Mouse (Mus musculus) hindbrain, embryonic 14.5 days (tissue): ENCODE measurements at regions not wholly inside any gene's neighbourhood (a gene's known extent, or its start where the extent isn't known, plus 50 kb on each side); places are given as distances from the start of the nearest gene placed in this dataset.

Experiments
- ATAC-seq: fragments of 200-750 bp; cut with Nextera tagmentation; 2 replicates; pipeline ENCODE4 v1.8.0; 2017; ENCODE audit warnings: moderate number of reproducible peaks, mild to moderate bottlenecking, moderate TSS enrichment, moderate library complexity; ENCODE audit not compliant: low FRiP score
- DNase-seq: peaks from one replicate; pipeline ENCODE4 v3.0.0-alpha.2; 2015; ENCODE audit warnings: low spot score
- H3K27ac ChIP-seq: fragments of 300-500 bp; sonication (generic); 2 replicates; pipeline ENCODE4 v1.5.1; 2014; ENCODE audit warnings: mild to moderate bottlenecking, moderate library complexity
- H3K27me3 ChIP-seq: fragments of 300-500 bp; sonication (generic); 2 replicates; pipeline ENCODE4 v1.6.1; 2014; ENCODE audit warnings: mild to moderate bottlenecking, low read length, mixed read lengths; ENCODE audit not compliant: control insufficient read depth, insufficient read depth
- H3K36me3 ChIP-seq: fragments of 300-500 bp; sonication (generic); replicated peaks from 2 replicates; pipeline ENCODE4 v1.6.1; 2014; ENCODE audit not compliant: control insufficient read depth, insufficient read depth
- H3K4me1 ChIP-seq: fragments of 300-500 bp; sonication (generic); replicated peaks from 2 replicates; pipeline ENCODE4 v1.6.1; 2014; ENCODE audit warnings: antibody characterized with exemption, low read length, mixed read lengths; ENCODE audit not compliant: control insufficient read depth, insufficient read depth
- H3K4me2 ChIP-seq: fragments of 300-500 bp; sonication (generic); replicated peaks from 2 replicates; pipeline ENCODE4 v1.6.1; 2014; ENCODE audit warnings: mild to moderate bottlenecking, moderate library complexity
- H3K4me3 ChIP-seq: fragments of 300-500 bp; sonication (generic); replicated peaks from 2 replicates; pipeline ENCODE4 v1.5.1; 2014; ENCODE audit warnings: mild to moderate bottlenecking, low read length
- H3K9ac ChIP-seq: fragments of 300-500 bp; sonication (generic); 2 replicates; pipeline ENCODE4 v1.6.1; 2014
- H3K9me3 ChIP-seq: fragments of 300-500 bp; sonication (generic); 2 replicates; pipeline ENCODE4 v1.6.1; 2016; ENCODE audit warnings: low read length; ENCODE audit not compliant: control insufficient read depth
- WGBS: fragments of 180-500 bp; shearing (Covaris S2); extraction: QIAGEN DNeasy Blood & Tissue Kit; methylation state at CpG from one replicate; pipeline ENCODE4 v1.1.7; 2014; 5-methylcytosine and 5-hydroxymethylcytosine counted together

DNA sequence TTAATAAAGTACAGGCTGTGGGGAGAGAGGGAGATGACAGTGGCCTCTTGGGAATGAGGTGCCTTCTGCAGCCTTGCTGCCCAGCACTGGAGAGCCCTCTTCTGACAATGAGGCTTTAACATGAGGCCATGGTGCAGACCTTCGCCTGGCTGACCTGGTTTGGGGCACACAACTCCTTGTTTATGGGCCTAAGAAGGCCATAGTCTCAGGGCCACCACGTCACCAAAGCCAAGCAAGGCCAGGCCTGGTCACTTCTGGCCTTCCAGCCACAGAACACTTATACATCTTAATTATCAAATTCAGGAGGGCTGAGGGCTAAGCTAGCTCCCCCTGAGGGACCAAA, 70.7 kb upstream of the Ptpn1 start:
- 92% methylated on average over 2 of the region's 2 CpGs for WGBS
- no peaks in the 10 kb centered on the region for H3K27me3 ChIP-seq
- H3K4me2 ChIP-seq: no peak overlapping the region
- DNase-seq: no peak
- no peak for ATAC-seq
- no peaks in the 10 kb centered on the region for H3K4me1 ChIP-seq
- H3K36me3 ChIP-seq: no peaks in the 10 kb centered on the region
- H3K9ac ChIP-seq: no peak overlapping the region
- no peak overlapping the region for H3K27ac ChIP-seq
- no peak overlapping the region for H3K4me3 ChIP-seq
- H3K9me3 ChIP-seq: no peaks in the 10 kb centered on the region

DNA sequence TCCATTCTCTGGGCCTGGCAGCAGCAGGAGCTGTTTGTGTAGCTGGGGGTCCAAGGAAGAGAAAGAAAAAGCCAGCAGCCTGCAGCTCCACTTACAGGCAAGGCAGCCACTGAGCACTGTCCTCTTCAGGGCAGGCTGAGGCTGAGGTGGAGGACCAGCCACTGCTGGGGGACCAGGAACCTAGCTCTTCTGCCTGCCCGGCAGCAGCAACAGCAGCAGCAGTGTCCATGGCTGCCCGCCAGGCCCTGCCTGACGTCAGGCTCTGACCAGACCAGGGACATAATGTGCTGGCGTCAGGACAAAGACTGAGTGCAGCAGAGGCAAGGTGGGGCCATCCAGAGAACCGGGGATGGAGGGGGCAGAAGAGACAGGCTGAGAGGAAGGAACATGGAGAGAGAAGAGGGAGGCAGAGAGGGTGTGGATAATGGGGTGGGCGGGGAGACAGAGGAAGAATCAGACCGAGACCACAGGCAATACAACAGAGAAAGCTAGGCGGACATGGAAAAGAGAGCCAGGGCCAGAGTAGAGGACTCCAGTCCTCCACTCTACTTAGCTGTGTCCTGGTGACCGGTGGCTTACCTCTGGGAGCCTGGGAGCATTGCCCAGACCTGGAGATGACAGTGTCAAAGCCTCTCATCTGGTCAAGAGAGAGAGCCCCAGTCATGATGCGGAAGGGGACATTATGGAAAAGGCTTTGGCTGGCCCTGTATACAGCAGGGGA, 71.2 kb upstream of the Ptpn1 start:
- no peaks in the 10 kb centered on the region for H3K36me3 ChIP-seq
- H3K4me3 ChIP-seq: no peak overlapping the region
- no peak overlapping the region for H3K9ac ChIP-seq
- no peak overlapping the region for H3K4me2 ChIP-seq
- no peaks in the 10 kb centered on the region for H3K27me3 ChIP-seq
- H3K4me1 ChIP-seq: no peaks in the 10 kb centered on the region
- H3K9me3 ChIP-seq: no peaks in the 10 kb centered on the region
- ATAC-seq (peak; percentile 57; the same call in 1 of the 2 replicates), DNase-seq (peak; percentile 71)
- H3K27ac ChIP-seq: no peak overlapping the region
- 33% methylated on average over 10 of the region's 10 CpGs for WGBS

DNA sequence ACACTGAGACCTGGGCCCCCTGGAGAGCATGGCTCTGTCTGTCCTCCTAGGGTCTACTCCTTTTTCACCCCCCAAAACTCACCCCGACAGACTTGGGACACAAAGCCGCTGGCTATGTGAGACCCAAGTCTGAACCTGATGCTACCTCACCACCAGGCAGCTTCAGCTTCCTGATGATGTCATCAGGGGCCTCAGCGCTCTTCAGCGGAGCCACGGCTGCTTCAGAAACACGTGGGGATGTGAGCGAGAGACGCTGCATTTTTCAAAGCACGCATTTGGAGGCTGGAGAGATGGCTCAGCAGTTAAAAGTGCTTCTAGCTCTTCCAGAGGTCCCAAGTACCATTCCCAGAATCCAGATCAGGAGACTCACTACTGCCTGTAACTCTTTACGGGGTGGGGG, 72.3 kb upstream of the Ptpn1 start:
- ATAC-seq: no peak
- no peak for DNase-seq
- no peak overlapping the region for H3K4me2 ChIP-seq
- no peaks in the 10 kb centered on the region for H3K4me1 ChIP-seq
- no peaks in the 10 kb centered on the region for H3K36me3 ChIP-seq
- WGBS: 66% methylated on average over 10 of the region's 10 CpGs
- H3K27me3 ChIP-seq: no peaks in the 10 kb centered on the region
- H3K27ac ChIP-seq: no peak overlapping the region
- H3K9ac ChIP-seq: no peak overlapping the region
- no peak overlapping the region for H3K4me3 ChIP-seq
- H3K9me3 ChIP-seq: no peaks in the 10 kb centered on the region

DNA sequence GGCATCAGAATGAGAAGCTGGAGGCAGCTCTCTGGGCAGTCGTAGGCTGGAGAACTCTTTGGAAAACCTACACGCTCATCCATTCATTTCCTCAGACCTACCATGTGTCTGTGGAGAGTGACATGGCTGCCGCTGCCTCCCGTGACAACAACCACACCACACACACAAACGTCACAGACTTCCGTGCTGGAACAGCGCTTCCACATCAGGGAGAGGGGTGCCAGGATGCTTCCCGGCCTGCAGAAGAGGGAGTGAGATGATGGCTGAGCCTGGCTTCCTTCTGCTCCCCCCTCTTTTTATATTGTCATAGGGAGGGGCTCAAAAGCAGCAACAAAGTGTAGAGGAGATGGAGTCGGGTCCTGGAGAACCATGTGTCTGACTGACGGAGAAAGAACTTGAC, 73.5 kb upstream of the Ptpn1 start:
- no peak overlapping the region for H3K27ac ChIP-seq
- H3K4me1 ChIP-seq: no peaks in the 10 kb centered on the region
- ATAC-seq (no peak), DNase-seq (no peak)
- no peak overlapping the region for H3K9ac ChIP-seq
- 70% methylated on average over 10 of the region's 10 CpGs for WGBS
- no peaks in the 10 kb centered on the region for H3K36me3 ChIP-seq
- H3K27me3 ChIP-seq: no peaks in the 10 kb centered on the region
- no peak overlapping the region for H3K4me2 ChIP-seq
- no peaks in the 10 kb centered on the region for H3K9me3 ChIP-seq
- no peak overlapping the region for H3K4me3 ChIP-seq

DNA sequence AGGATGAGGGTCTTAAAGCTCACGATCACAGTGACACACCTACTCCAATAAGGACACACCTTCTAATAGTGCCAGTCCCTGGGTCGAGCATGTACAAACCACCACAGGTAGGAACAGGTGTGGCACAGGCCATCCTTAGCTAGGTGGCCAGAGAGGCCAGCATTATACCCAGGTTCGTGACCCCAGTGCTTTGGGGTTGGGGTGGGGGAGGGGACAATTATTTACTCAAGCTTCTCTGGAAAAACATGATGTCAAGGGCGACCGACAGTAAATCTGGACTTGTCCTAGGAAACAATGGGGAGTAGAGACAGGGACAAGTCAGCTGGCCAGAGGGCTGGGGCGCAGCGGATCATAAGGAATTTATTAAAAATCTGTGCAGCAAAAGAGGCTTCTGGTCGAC, 73.9 kb upstream of the Ptpn1 start:
- ATAC-seq: no peak
- Histone ChIP-seq H3K27me3 (no peaks in the 10 kb centered on the region), H3K27ac (no peak overlapping the region), H3K9me3 (no peaks in the 10 kb centered on the region), H3K36me3 (no peaks in the 10 kb centered on the region), H3K4me1 (no peaks in the 10 kb centered on the region), H3K4me3 (no peak overlapping the region), H3K9ac (no peak overlapping the region), H3K4me2 (no peak overlapping the region)
- WGBS: 73% methylated on average over 8 of the region's 8 CpGs
- DNase-seq: no peak

DNA sequence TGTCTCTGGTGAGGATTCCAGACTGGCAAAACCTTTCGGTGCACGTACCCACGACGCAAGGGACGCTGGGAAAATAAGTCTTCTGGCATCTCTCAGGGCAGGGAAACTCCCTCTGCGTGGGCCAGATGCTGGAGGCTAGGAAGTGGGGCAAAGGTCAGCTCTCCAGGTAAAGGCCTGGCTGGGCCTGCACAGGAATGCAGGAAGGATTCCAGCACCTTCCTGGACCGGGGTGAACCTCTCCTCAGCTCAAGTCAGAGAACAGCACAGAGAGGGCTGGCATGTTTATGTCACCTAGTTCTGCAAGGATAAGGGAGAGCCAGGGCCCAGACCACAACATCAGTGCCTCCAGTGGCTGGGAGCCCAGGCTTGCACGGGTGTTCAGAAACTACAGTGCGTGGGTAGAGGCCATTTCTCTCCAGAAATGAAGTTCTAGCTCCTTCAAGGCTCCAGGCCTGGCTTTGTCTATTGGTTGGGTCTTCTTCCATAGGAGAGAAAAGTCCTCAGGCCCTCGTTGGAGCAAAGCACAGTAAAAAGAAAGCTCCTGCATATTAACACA, 74.9 kb upstream of the Ptpn1 start:
- Histone ChIP-seq H3K36me3 (no peaks in the 10 kb centered on the region), H3K27ac (no peak overlapping the region), H3K27me3 (no peaks in the 10 kb centered on the region), H3K4me1 (no peaks in the 10 kb centered on the region), H3K4me3 (no peak overlapping the region), H3K4me2 (no peak overlapping the region), H3K9ac (no peak overlapping the region), H3K9me3 (no peaks in the 10 kb centered on the region)
- no peak for ATAC-seq
- no peak for DNase-seq
- 87% methylated on average over 10 of the region's 10 CpGs for WGBS

DNA sequence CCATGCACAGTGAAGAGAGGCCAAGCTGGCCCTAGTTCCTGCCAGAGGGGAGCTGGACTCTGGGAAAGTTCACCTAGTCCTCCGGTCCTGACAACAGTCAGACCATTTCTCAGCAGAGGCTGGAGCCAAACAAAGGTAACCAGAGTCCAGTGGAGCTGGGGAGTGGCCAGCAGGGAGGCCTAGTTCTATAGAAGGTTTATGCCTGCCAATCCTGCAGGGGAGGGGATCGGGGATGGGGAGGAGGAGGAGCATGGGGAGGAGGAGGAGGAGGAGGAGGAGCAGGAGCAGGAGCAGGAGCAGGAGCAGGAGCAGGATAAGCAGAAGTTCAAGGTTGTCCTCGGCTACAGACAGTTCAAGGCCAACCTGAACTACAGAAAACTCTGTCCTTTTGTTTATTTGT, 75.8 kb upstream of the Ptpn1 start:
- Histone ChIP-seq H3K27ac (no peak overlapping the region), H3K4me1 (no peaks in the 10 kb centered on the region), H3K9ac (no peak overlapping the region), H3K4me2 (no peak overlapping the region), H3K4me3 (no peak overlapping the region), H3K36me3 (no peaks in the 10 kb centered on the region), H3K9me3 (no peaks in the 10 kb centered on the region), H3K27me3 (no peaks in the 10 kb centered on the region)
- WGBS: 46% methylated on average over 3 of the region's 3 CpGs
- ATAC-seq (no peak), DNase-seq (no peak)

DNA sequence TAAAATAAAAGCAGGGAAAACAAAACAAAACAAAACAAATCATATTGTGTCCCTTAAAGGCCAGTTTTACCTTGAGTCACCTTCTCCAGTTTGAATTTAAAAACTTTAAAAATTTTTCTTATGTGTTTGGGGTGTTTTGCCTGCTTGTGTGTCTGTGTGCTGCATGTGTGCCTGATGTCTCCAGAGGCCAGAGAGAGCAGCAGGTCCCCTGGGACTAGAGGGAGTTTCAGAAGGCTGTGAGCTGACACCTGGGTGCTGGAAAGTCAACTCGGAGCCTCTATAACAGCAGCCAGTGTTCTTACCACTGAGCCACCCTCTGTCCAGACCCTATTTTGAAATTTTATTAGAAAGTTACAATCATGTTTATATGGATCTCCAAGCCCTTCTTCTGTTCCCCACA, 77.8 kb upstream of the Ptpn1 start:
- Histone ChIP-seq H3K36me3 (no peaks in the 10 kb centered on the region), H3K27me3 (no peaks in the 10 kb centered on the region), H3K4me3 (no peak overlapping the region), H3K27ac (no peak overlapping the region), H3K4me2 (no peak overlapping the region), H3K9ac (no peak overlapping the region), H3K4me1 (no peaks in the 10 kb centered on the region), H3K9me3 (no peaks in the 10 kb centered on the region)
- no peak for ATAC-seq
- 77% methylated on average over 1 of the region's 1 CpGs for WGBS
- DNase-seq: no peak

DNA sequence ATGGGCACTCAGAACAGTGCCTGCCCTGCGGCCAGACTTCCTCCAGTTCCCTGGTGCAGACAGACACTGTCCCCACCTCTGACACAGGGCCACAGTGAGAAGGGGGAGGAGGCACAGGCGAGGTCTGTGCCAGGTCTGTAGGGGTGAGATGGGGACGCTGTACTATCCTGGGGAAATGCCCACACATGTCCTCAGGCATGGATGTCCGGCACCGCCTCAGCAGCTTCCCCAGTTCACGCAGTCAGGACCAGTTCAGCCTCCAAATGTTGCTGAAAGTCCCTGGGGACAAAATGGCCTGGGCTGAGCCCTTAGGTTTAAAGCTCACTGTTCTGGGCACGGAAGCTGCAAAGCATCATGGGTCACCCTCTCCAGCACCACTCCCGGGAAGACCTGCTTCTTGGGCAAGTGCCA, 78.4 kb upstream of the Ptpn1 start:
- DNase-seq: no peak
- Histone ChIP-seq H3K4me3 (no peak overlapping the region), H3K27ac (no peak overlapping the region), H3K27me3 (no peaks in the 10 kb centered on the region), H3K9ac (no peak overlapping the region), H3K36me3 (no peaks in the 10 kb centered on the region), H3K4me2 (no peak overlapping the region), H3K4me1 (no peaks in the 10 kb centered on the region), H3K9me3 (no peaks in the 10 kb centered on the region)
- WGBS: 83% methylated on average over 8 of the region's 8 CpGs
- ATAC-seq: no peak

DNA sequence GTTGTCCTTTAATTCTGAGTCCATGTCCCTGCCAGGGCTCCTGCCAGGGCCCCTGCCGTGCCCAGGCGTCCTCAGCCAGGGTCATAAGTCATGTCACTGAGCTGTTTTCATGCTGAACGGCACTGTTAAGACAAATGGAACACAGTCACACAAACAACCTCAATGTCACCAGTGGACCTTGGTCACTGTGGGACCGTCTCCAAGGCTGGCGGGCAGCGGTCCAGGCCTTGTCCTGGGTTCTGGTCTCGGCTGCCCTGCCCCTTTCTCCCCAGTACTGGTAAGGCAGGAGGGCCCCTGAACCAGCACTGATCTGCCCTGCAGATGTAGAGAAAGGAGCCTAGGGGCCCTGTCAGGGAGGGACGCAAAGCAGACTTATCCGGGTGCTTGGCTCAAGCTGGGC, 79.3 kb upstream of the Ptpn1 start:
- WGBS: 66% methylated on average over 9 of the region's 9 CpGs
- Histone ChIP-seq H3K9ac (no peak overlapping the region), H3K9me3 (no peaks in the 10 kb centered on the region), H3K4me1 (no peaks in the 10 kb centered on the region), H3K27me3 (no peaks in the 10 kb centered on the region), H3K4me3 (no peak overlapping the region), H3K27ac (no peak overlapping the region), H3K4me2 (no peak overlapping the region), H3K36me3 (no peaks in the 10 kb centered on the region)
- DNase-seq (no peak), ATAC-seq (no peak)
